Mouse (Mus musculus) brain, embryonic 14.5 days (tissue): ENCODE data around the gene Cpm.

Source experiments
- CTCF ChIP-seq: fragments of 200-500 bp; IDR thresholded peaks from 2 replicates; pipeline ENCODE4 v1.5.1; 2012; ENCODE audit warnings: inconsistent platforms, mild to moderate bottlenecking, moderate library complexity, borderline replicate concordance; ENCODE audit not compliant: insufficient read depth, insufficient read length; ENCODE audit errors: extremely low read depth
- POLR2A ChIP-seq: fragments of 200-500 bp; IDR thresholded peaks from 2 replicates; pipeline ENCODE4 v1.6.1; 2012; ENCODE audit warnings: mild to moderate bottlenecking, inconsistent platforms, borderline replicate concordance; ENCODE audit not compliant: poor library complexity, insufficient read depth, insufficient read length, severe bottlenecking; ENCODE audit errors: extremely low read depth

DNA sequence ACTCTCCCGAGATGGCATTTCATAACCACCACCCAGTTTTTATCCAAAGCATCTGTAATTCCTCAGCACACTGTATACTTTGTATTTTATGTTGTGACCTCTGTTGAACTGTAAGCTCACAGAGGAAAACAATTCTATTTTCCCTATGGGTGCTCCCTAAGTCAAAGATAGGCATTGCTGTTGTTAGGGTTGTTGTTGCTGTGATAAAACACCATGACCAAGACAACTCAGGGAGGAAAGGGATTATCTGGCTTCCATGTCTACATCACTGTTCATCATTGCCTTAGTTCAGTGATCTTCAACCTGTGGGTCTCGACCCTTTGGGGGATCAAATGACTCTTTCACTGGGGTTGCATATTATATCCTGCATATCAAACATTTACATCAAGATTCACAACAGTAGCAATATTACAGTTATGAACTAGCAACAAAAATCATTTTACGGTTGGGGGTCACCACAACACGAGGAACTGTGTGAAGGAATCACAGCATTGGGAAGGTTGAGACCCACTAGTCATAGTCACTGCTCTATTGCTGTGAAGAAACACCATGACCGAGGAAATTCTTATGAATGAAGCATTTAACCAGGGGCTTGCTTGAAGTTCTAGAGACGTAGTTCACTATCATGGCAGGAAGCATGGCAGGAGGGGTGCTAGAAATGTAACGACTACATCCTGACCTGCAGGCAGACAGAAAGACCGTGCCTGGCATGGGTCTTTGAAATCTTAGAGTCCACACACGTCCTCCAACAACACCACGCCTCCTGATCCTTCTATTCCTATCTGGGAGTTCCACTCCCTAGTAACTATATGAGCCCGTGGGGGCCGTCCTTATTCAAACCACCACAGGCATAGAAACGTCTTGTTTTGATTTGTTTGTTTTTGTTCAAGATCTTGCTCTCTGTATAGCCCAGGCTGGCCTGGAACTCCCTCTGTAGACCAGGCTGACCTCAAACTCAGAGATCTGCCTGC lies 38.7 kb upstream of the Cpm start:
- no peak for TF ChIP-seq CTCF
- no peak for TF ChIP-seq POLR2A
